Mouse (Mus musculus) testis, adult 2 months (tissue): Measurements from ENCODE around the gene Recql5. TPM values are rescaled to one million over a fixed set of nuclear protein-coding genes. Genes with fewer than 3 reads are reported as not detected.
"Not testable (repeated sequence)": the region's sequence is repeated elsewhere in the genome, so short reads cannot be mapped to it uniquely, and the experiment has no call there.

ENCODE experiments used
- H3K27ac ChIP-seq: fragments of 200-500 bp; 2 replicates; pipeline ENCODE4 v1.5.1; 2012; ENCODE audit warnings: low read depth, low read length; ENCODE audit not compliant: control insufficient read depth, insufficient read depth
- H3K27me3 ChIP-seq: fragments of 200-500 bp; 2 replicates; pipeline ENCODE4 v1.6.1; 2012; ENCODE audit warnings: mild to moderate bottlenecking, low read length, moderate library complexity; ENCODE audit not compliant: control insufficient read depth, insufficient read depth
- H3K36me3 ChIP-seq: fragments of 200-500 bp; 2 replicates; pipeline ENCODE4 v1.6.1; 2012; ENCODE audit warnings: mild to moderate bottlenecking, low read length; ENCODE audit not compliant: control insufficient read depth, insufficient read depth
- H3K4me1 ChIP-seq: fragments of 200-500 bp; 2 replicates; pipeline ENCODE4 v1.6.1; 2012; ENCODE audit warnings: low read length; ENCODE audit not compliant: control insufficient read depth, insufficient read depth
- H3K4me3 ChIP-seq: fragments of 200-500 bp; 2 replicates; pipeline ENCODE4 v1.5.1; 2012; ENCODE audit warnings: low read depth, mild to moderate bottlenecking, low read length, moderate library complexity, mixed read lengths; ENCODE audit not compliant: control insufficient read depth
- CTCF ChIP-seq: fragments of 200-500 bp; IDR thresholded peaks from 2 replicates; pipeline ENCODE4 v1.5.1; 2012; ENCODE audit warnings: low read depth, mild to moderate bottlenecking, inconsistent platforms, low read length, moderate library complexity; ENCODE audit not compliant: control insufficient read depth, insufficient read depth, insufficient replicate concordance
- POLR2A ChIP-seq: fragments of 200-500 bp; IDR thresholded peaks from 2 replicates; pipeline ENCODE4 v1.6.1; 2012; ENCODE audit warnings: low read depth, mild to moderate bottlenecking, inconsistent platforms, low read length, moderate library complexity; ENCODE audit not compliant: control insufficient read depth
- polyA plus RNA-seq: library from polyadenylated mRNA; depleted of rRNA; stranded (reverse); fragments of >200 nt; gene quantifications from 2 replicates; pipeline ENCODE4 v1.2.3, GENCODE M21; 2012; rRNA removed

Recql5 gene
- polyA plus RNA-seq, 1 experiment, result 30.3 TPM

- no peaks in the 10 kb centered on the region for H3K36me3 ChIP-seq
- TF ChIP-seq CTCF (no peak), POLR2A (no peak)
- H3K27me3 ChIP-seq, result no peaks in the 10 kb centered on the region; the same call in 1 of the 2 replicates
- no peak overlapping the region for H3K27ac ChIP-seq
- H3K4me3 ChIP-seq, result no peak overlapping the region
- H3K4me1 ChIP-seq, result peaks cover 23% of the 10 kb centered on the region
These were observed 75.3 kb downstream of the Recql5 start for GRCm38 (mm10) chr11:115857936-115858335.

GRCm38 (mm10) chr11:115857146-115857545 lies 76.1 kb downstream of the Recql5 start:
- not testable (repeated sequence) for H3K27ac ChIP-seq, H3K36me3 ChIP-seq, H3K27me3 ChIP-seq, H3K4me3 ChIP-seq
- peaks cover 23% of the 10 kb centered on the region for H3K4me1 ChIP-seq

GRCm38 (mm10) chr11:115854674-115855073 lies 78.6 kb downstream of the Recql5 start:
- Histone ChIP-seq H3K36me3 (no peaks in the 10 kb centered on the region), H3K4me3 (no peak overlapping the region), H3K27ac (no peak overlapping the region), H3K4me1 (peaks cover 16% of the 10 kb centered on the region), H3K27me3 (no peaks in the 10 kb centered on the region; the same call in 1 of the 2 replicates)
- TF ChIP-seq CTCF, result no peak
- TF ChIP-seq POLR2A, result no peak

GRCm38 (mm10) chr11:115845819-115846218 lies 87.5 kb downstream of the Recql5 start:
- Histone ChIP-seq H3K27me3 (no peaks in the 10 kb centered on the region), H3K4me1 (peaks cover 4% of the 10 kb centered on the region), H3K4me3 (no peak overlapping the region), H3K27ac (no peak overlapping the region), H3K36me3 (no peaks in the 10 kb centered on the region)
- no peak for TF ChIP-seq POLR2A
- TF ChIP-seq CTCF, result no peak

GRCm38 (mm10) chr11:115844240-115844639 lies 89.0 kb downstream of the Recql5 start:
- no peaks in the 10 kb centered on the region for H3K27me3 ChIP-seq
- H3K4me1 ChIP-seq, result peaks cover 4% of the 10 kb centered on the region
- TF ChIP-seq CTCF (no peak), POLR2A (no peak)
- no peak overlapping the region for H3K4me3 ChIP-seq
- H3K27ac ChIP-seq, result no peak overlapping the region
- no peaks in the 10 kb centered on the region for H3K36me3 ChIP-seq

GRCm38 (mm10) chr11:115843891-115844239 lies 89.4 kb downstream of the Recql5 start:
- no peaks in the 10 kb centered on the region for H3K27me3 ChIP-seq
- H3K27ac ChIP-seq, result no peak overlapping the region
- TF ChIP-seq POLR2A (no peak), CTCF (no peak)
- no peak overlapping the region for H3K4me3 ChIP-seq
- H3K4me1 ChIP-seq, result peaks cover 4% of the 10 kb centered on the region
- no peaks in the 10 kb centered on the region for H3K36me3 ChIP-seq

GRCm38 (mm10) chr11:115843141-115843890 lies 90.0 kb downstream of the Recql5 start:
- H3K4me1 ChIP-seq, result peaks cover 4% of the 10 kb centered on the region
- H3K4me3 ChIP-seq, result no peak overlapping the region
- no peaks in the 10 kb centered on the region for H3K27me3 ChIP-seq
- no peaks in the 10 kb centered on the region for H3K36me3 ChIP-seq
- TF ChIP-seq CTCF (no peak), POLR2A (no peak)
- no peak overlapping the region for H3K27ac ChIP-seq

Other genes starting within 250 kb of the Recql5 start
- gene Grb2, start 224.9 kb downstream of the Recql5 start, polyA plus RNA-seq, result 7.7 TPM in 2 replicates
- 80.1 and 91.5 TPM in 2 replicates for gene Tmem94, start 168.0 kb downstream of the Recql5 start, polyA plus RNA-seq
- 7.6 and 8.6 TPM in 2 replicates for gene Caskin2, start 119.8 kb downstream of the Recql5 start, polyA plus RNA-seq
- 12.9 and 14.7 TPM in 2 replicates for gene Tsen54, start 118.8 kb downstream of the Recql5 start, polyA plus RNA-seq
- 3.1 and 9.0 TPM in 2 replicates for gene Llgl2, start 109.4 kb downstream of the Recql5 start, polyA plus RNA-seq
- gene Myo15b, start 75.1 kb downstream of the Recql5 start, polyA plus RNA-seq, result 11.7 and 12.1 TPM in 2 replicates
- gene Smim5, start 33.5 kb downstream of the Recql5 start, polyA plus RNA-seq, result 0.72 TPM in 1 of 2 replicates, not detected in the other
- gene Smim6, start 21.5 kb downstream of the Recql5 start, polyA plus RNA-seq, result 17.6 and 20.7 TPM in 2 replicates
- 20.2 and 20.4 TPM in 2 replicates for gene Sap30bp, start 195 bp downstream of the Recql5 start, polyA plus RNA-seq
- 0.44 and 0.76 TPM in 2 replicates for gene Itgb4, start 41.2 kb upstream of the Recql5 start, polyA plus RNA-seq
- gene Galk1, start 79.2 kb upstream of the Recql5 start, polyA plus RNA-seq, result 27.8 and 30.3 TPM in 2 replicates
- 276 and 330 TPM in 2 replicates for gene H3f3b, start 94.5 kb upstream of the Recql5 start, polyA plus RNA-seq
- 21.3 and 21.5 TPM in 2 replicates for gene Unk, start 96.8 kb upstream of the Recql5 start, polyA plus RNA-seq
- gene Unc13d, start 144.5 kb upstream of the Recql5 start, polyA plus RNA-seq, result 3.4 and 3.8 TPM in 2 replicates
- 253 and 269 TPM in 2 replicates for gene Wbp2, start 153.5 kb upstream of the Recql5 start, polyA plus RNA-seq
- 6.6 and 8.3 TPM in 2 replicates for gene Trim47, start 193.7 kb upstream of the Recql5 start, polyA plus RNA-seq
- 0.57 and 0.63 TPM in 2 replicates for gene Trim65, start 197.7 kb upstream of the Recql5 start, polyA plus RNA-seq
- 51.3 and 54.5 TPM in 2 replicates for gene Mrpl38, start 205.4 kb upstream of the Recql5 start, polyA plus RNA-seq
- 48.2 and 55.9 TPM in 2 replicates for gene Fbf1, start 234.7 kb upstream of the Recql5 start, polyA plus RNA-seq